In genomic region chr4:95603254-95603653, GRCm38 (mm10) we compare ENCODE assay signal across 28 mouse cellular contexts. TPM values are rescaled to one million over a fixed set of nuclear protein-coding genes. Genes with fewer than 3 reads are reported as not detected.
"Had no signal": no experiment of that assay in that cellular context is flagged by ENCODE, and none has a peak within 500 bp of the region (broad histone marks: within the 10 kb centered on the region; RNA-seq: fewer than 3 reads in every experiment).

No protein-coding gene starts in this region.

- H3K9me3 ChIP-seq: embryonic facial prominence, embryonic 10.5 days; embryonic facial prominence, embryonic 12.5 days; embryonic facial prominence, embryonic 13.5 days; embryonic facial prominence, embryonic 15.5 days; forebrain, embryonic 10.5 days; forebrain, embryonic 12.5 days; forebrain, embryonic 13.5 days; forebrain, embryonic 15.5 days had no signal

- H3K4me3 ChIP-seq: embryonic facial prominence, embryonic 10.5 days; embryonic facial prominence, embryonic 12.5 days; embryonic facial prominence, embryonic 13.5 days; embryonic facial prominence, embryonic 15.5 days; erythroblast, embryonic 14.5 days; forebrain, embryonic 10.5 days; forebrain, embryonic 12.5 days; forebrain, embryonic 13.5 days; forebrain, embryonic 15.5 days; gastrocnemius, adult 2 months had no signal

- DNase-seq: cerebellum, adult 2 months; cerebellum, adult 8-10 months; cerebellum, adult 9-10 months; cerebellum, adult 9-11 months; cerebellum, postnatal 10 days; cerebellum, postnatal 14 days; cerebellum, postnatal 25 days; cerebellum, postnatal 36 days; embryo, embryonic 11 days; forebrain, postnatal 0 days; gastrocnemius, adult 2 months; gastrocnemius, postnatal 10 days; gastrocnemius, postnatal 14 days; gastrocnemius, postnatal 25 days; gastrocnemius, postnatal 36 days; heart, adult 11 months; heart, adult 18-20 months had no signal

- H3K27ac ChIP-seq: embryonic facial prominence, embryonic 10.5 days; embryonic facial prominence, embryonic 12.5 days; embryonic facial prominence, embryonic 13.5 days; embryonic facial prominence, embryonic 15.5 days; forebrain, embryonic 10.5 days; forebrain, embryonic 12.5 days; forebrain, embryonic 13.5 days; forebrain, embryonic 15.5 days; gastrocnemius, adult 2 months had no signal

- H3K9ac ChIP-seq: embryonic facial prominence, embryonic 12.5 days; embryonic facial prominence, embryonic 13.5 days; embryonic facial prominence, embryonic 15.5 days; forebrain, embryonic 12.5 days; forebrain, embryonic 13.5 days; forebrain, embryonic 15.5 days; forebrain, postnatal 0 days had no signal

- H3K4me2 ChIP-seq: embryonic facial prominence, embryonic 12.5 days; embryonic facial prominence, embryonic 13.5 days; embryonic facial prominence, embryonic 15.5 days; forebrain, embryonic 12.5 days; forebrain, embryonic 13.5 days; forebrain, embryonic 15.5 days had no signal

- H3K27me3 ChIP-seq: embryonic facial prominence, embryonic 12.5 days; embryonic facial prominence, embryonic 13.5 days; embryonic facial prominence, embryonic 15.5 days; forebrain, embryonic 12.5 days; forebrain, embryonic 13.5 days; forebrain, embryonic 15.5 days had no signal

- ATAC-seq: forebrain, embryonic 13.5 days; forebrain, embryonic 14.5 days; forebrain, embryonic 15.5 days; forebrain, embryonic 16.5 days; forebrain, postnatal 0 days had no signal

- H3K36me3 ChIP-seq: embryonic facial prominence, embryonic 10.5 days; embryonic facial prominence, embryonic 12.5 days; embryonic facial prominence, embryonic 13.5 days; embryonic facial prominence, embryonic 15.5 days; forebrain, embryonic 10.5 days; forebrain, embryonic 12.5 days; forebrain, embryonic 15.5 days had no signal

- H3K4me1 ChIP-seq: embryonic facial prominence, embryonic 10.5 days; embryonic facial prominence, embryonic 12.5 days; embryonic facial prominence, embryonic 13.5 days; embryonic facial prominence, embryonic 15.5 days; forebrain, embryonic 10.5 days; forebrain, embryonic 12.5 days; forebrain, embryonic 13.5 days; forebrain, embryonic 15.5 days had no signal

RNA-seq across cellular contexts. Expression of gene Fggy, which starts 45.9 kb away (rescaled TPM):
- polyA plus RNA-seq: erythroblast, embryonic 14.5 days had no signal
